Mouse (Mus musculus) stomach, postnatal 0 days (tissue): ENCODE data around the gene Cacna2d1.

Experiments
- CTCF ChIP-seq: IDR thresholded peaks from 2 replicates; pipeline ENCODE4 v1.5.1; 2016; ENCODE audit warnings: antibody characterized with exemption, low read depth, mild to moderate bottlenecking, moderate library complexity
- EP300 ChIP-seq: optimal IDR thresholded peaks from 2 replicates; pipeline ENCODE3; 2016; ENCODE audit warnings: antibody characterized with exemption

DNA sequence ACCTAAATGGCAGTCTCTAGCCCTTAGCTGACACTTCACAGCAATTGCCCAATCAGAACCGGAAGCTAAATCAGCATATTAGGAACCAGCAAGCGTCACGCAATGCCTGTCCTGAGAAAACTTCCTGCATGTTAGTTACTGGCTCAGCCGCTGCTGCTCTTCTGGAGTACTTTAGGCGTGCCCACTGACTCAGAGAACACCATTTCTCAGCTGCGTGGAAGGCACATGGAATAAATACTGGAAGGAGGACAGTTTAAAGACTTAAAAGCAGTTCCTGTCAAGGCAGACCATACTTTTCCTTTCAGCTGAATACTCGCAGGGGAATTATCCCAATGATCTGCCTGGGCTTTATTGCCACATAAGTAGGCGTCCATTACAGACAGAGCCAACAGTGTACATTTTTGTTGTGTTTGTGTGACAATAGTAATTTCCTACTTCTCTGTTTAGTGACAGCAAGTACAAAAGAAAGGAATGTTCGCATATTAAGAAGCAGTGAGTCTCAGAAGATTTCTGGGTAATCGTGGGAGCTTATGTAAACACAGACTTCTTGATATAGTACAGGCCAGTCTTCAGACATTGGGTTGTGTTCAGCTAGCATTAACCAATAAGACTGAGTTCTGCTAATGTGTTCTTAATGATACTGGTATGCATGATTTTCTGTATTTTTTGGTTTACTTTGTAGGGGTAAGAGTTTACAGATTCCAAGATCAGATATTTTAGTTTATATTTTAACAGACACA, 113.1 kb downstream of the Cacna2d1 start:
- TF ChIP-seq CTCF (no peak), EP300 (no peak)
